Mouse (Mus musculus): ENCODE measurements around the gene Cd96.

DNA sequence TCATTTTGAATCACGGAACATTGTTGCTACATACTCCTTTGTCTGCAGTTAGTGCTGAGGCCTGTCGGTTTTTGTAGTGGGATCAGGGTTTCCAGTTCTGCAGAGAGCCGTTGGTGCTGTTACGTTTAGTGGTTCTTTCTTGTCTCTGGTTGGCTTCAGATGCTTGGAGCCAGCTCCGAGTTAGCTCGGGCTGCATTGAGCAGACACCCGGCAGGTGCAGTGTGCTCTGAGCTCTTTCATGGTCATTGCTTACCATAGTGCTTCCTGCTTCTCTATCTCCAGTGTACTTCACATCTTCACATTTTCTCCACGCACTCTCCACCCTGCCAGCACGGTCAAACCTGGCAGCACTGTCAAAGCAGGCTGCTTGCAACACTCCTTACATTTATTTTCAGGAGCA is 15.6 kb downstream of the Cd96 start:
- TF ChIP-seq CTCF (IDR thresholded peaks at IDR 0.05) (no peak), EP300 (IDR thresholded peaks at IDR 0.05) (no peak)

Data from lung, postnatal 0 days (tissue).